Mouse (Mus musculus) lung, embryonic 15.5 days (tissue): ENCODE measurements around the gene Ascl3. TPM values are rescaled to one million over a fixed set of nuclear protein-coding genes. Genes with fewer than 3 reads are reported as not detected.

ENCODE experiments used
- ATAC-seq: fragments of 200-750 bp; cut with Nextera tagmentation; 2 replicates; pipeline ENCODE4 v1.8.0; 2017; ENCODE audit warnings: moderate number of reproducible peaks, borderline replicate concordance; ENCODE audit not compliant: low FRiP score, low TSS enrichment; ENCODE audit errors: extremely low read depth
- H3K27ac ChIP-seq: fragments of 300-500 bp; sonication (generic); 2 replicates; pipeline ENCODE4 v1.5.1; 2015; ENCODE audit warnings: moderate library complexity, mild to moderate bottlenecking, inconsistent platforms
- H3K27me3 ChIP-seq: fragments of 300-500 bp; sonication (generic); 2 replicates; pipeline ENCODE4 v1.6.1; 2015; ENCODE audit warnings: inconsistent platforms
- H3K36me3 ChIP-seq: fragments of 300-500 bp; sonication (generic); 2 replicates; pipeline ENCODE4 v1.6.1; 2015; ENCODE audit warnings: inconsistent platforms
- H3K4me1 ChIP-seq: fragments of 300-500 bp; sonication (generic); 2 replicates; pipeline ENCODE4 v1.6.1; 2015; ENCODE audit warnings: inconsistent platforms
- H3K4me2 ChIP-seq: fragments of 300-500 bp; sonication (generic); 2 replicates; pipeline ENCODE4 v1.6.1; 2015; ENCODE audit warnings: inconsistent platforms, mild to moderate bottlenecking, moderate library complexity
- H3K4me3 ChIP-seq: fragments of 300-500 bp; sonication (generic); 2 replicates; pipeline ENCODE4 v1.5.1; 2015; ENCODE audit warnings: mild to moderate bottlenecking, inconsistent platforms
- H3K9ac ChIP-seq: fragments of 300-500 bp; sonication (generic); 2 replicates; pipeline ENCODE4 v1.6.1; 2015; ENCODE audit warnings: inconsistent platforms
- H3K9me3 ChIP-seq: fragments of 300-500 bp; sonication (generic); 2 replicates; pipeline ENCODE4 v1.6.1; 2016; ENCODE audit warnings: inconsistent platforms
- WGBS: fragments of 180-500 bp; shearing (Covaris S2); methylation state at CpG from one replicate; pipeline ENCODE4 v1.1.7; 2015; 5-methylcytosine and 5-hydroxymethylcytosine counted together
- polyA plus RNA-seq: library from polyadenylated mRNA; unstranded; fragments of >200 nt; fragmentation: Nextera tagmentation; extraction: Ambion mirVana; gene quantifications from 2 replicates; pipeline ENCODE4 v1.2.1, GENCODE M21; 2015

Ascl3 gene
- polyA plus RNA-seq, 1 experiment from 2014 or later = 0.30 TPM

DNA sequence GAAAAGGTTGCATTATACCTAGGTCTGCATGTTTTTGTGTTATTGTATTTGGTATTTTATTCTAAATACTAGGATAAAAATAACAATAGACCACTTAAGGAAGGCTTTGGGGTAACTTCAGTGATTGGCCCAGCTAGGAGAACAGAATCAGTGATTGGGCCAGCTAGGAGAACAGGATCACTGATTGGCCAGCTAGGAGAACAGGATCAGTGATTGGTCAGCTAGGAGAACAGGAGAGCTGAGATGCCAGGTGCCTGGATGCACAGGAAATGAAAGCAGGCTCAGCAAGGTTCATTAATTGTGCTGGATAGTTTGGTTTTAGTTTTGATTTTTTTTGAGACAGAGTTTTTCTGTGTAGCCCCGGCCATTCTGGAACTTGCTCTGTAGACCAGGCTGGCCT, 50.6 kb downstream of the Ascl3 start:
- Histone ChIP-seq H3K27me3 (no peaks in the 10 kb centered on the region), H3K4me1 (peaks cover 1% of the 10 kb centered on the region; the same call in 1 of the 2 replicates), H3K4me2 (no peak overlapping the region), H3K9me3 (no peaks in the 10 kb centered on the region), H3K36me3 (no peaks in the 10 kb centered on the region), H3K9ac (no peak overlapping the region), H3K27ac (no peak overlapping the region), H3K4me3 (no peak overlapping the region)
- ATAC-seq = no peak
- WGBS = 87% methylated on average over 1 of the region's 1 CpGs

- H3K9me3 ChIP-seq = no peaks in the 10 kb centered on the region
- no peaks in the 10 kb centered on the region for H3K36me3 ChIP-seq
- no peak overlapping the region for H3K9ac ChIP-seq
- no peak overlapping the region for H3K4me3 ChIP-seq
- 89% methylated on average over 2 of the region's 2 CpGs for WGBS
- peaks cover 7% of the 10 kb centered on the region for H3K4me1 ChIP-seq
- H3K27ac ChIP-seq = no peak overlapping the region
- no peak overlapping the region for H3K4me2 ChIP-seq
- H3K27me3 ChIP-seq = no peaks in the 10 kb centered on the region
- no peak for ATAC-seq
These were observed 51.2 kb downstream of the Ascl3 start for GRCm38 (mm10) chr7:109680284-109680683.

Other genes with a start within 250 kb of the Ascl3 start
- gene Trim66, start 223.6 kb downstream of the Ascl3 start, polyA plus RNA-seq = 0.02 and 0.03 TPM in 2 replicates
- gene Rpl27a, start 212.6 kb downstream of the Ascl3 start, polyA plus RNA-seq = 136 and 146 TPM in 2 replicates
- gene St5, start 28.1 kb downstream of the Ascl3 start, polyA plus RNA-seq = 59.6 and 61.2 TPM in 2 replicates
- gene Akip1, start 28.0 kb downstream of the Ascl3 start, polyA plus RNA-seq = 39.3 and 41.2 TPM in 2 replicates
- 2.1 and 2.5 TPM in 2 replicates for gene BC051019, start 7.9 kb downstream of the Ascl3 start, polyA plus RNA-seq
- gene Tmem9b, start 21.1 kb upstream of the Ascl3 start, polyA plus RNA-seq = 56.6 and 59.9 TPM in 2 replicates
- 0.20 and 0.49 TPM in 2 replicates for gene Nrip3, start 50.3 kb upstream of the Ascl3 start, polyA plus RNA-seq
- gene Scube2, start 134.0 kb upstream of the Ascl3 start, polyA plus RNA-seq = 2.5 and 3.1 TPM in 2 replicates
- 35.4 and 38.4 TPM in 2 replicates for gene Dennd5a, start 228.7 kb upstream of the Ascl3 start, polyA plus RNA-seq